Mouse (Mus musculus) ovary, postnatal 10 days (tissue): ENCODE measurements around the gene Ifi47.
"Not testable (repeated sequence)": the region's sequence is repeated elsewhere in the genome, so short reads cannot be mapped to it uniquely, and the experiment has no call there.

Source experiments
- DNase-seq: peaks from one replicate; pipeline ENCODE4 v3.0.0; 2022; ENCODE audit warnings: low spot score

The Ifi47 gene

DNA sequence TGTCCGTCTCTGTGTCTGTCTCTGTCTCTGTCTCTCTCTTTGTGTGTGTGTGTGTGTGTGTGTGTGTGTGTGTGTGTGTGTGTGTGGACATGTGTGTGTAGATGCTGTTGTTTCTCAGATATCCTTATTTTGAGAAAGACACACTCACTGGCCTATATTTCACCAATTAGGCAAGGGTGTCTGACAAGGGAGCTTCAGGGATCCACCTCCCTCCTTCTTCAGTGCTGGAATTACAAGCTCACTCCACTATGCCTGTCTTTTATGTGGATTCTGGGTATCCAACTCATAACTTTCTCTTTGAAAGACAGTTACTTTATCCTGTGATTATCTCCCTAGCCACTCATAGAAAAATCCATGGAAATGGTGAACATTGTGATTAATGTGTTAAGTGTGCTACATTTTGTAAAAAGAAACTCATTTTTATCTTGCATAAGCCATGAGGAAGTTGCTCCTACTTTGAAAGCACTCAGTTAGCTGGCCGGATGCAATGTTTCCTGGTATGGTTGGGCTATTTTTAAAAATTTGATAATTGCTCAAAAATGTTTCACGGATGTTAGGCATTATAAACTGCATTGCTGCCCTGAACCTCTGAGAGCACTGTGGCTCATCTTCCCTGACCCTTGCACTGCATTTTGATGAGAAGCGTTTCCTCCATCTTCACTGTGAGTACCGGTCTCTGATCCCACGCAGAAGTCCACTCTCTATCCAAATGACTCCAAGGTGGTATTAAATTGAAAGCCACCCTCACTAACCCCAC lies at the start of gene Ifi47:
Ifi47 (plus strand) TSS at position 587 of the 757 bp plus-strand sequence.
- DNase-seq, result not testable (repeated sequence)

DNA sequence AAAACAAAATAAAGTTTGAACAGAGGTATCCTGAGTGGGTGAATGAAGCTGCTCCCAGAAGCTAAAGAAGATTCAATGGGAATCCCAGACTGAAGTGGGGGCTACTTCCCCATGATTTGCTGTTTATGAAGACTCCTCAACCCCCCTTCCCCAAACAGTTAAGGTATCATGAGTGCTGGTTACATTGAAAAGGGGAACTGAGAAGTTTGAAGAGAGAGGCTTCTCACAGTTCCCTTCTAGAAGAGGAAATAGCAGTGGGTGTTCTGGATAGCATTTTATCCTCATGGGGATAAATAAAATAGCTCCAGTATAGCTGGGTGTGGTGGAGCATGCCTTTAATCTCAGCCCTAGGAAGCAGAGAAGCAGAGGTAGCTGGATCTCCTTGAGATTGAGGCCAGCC lies 26.3 kb upstream of the Ifi47 start:
- not testable (repeated sequence) for DNase-seq

DNA sequence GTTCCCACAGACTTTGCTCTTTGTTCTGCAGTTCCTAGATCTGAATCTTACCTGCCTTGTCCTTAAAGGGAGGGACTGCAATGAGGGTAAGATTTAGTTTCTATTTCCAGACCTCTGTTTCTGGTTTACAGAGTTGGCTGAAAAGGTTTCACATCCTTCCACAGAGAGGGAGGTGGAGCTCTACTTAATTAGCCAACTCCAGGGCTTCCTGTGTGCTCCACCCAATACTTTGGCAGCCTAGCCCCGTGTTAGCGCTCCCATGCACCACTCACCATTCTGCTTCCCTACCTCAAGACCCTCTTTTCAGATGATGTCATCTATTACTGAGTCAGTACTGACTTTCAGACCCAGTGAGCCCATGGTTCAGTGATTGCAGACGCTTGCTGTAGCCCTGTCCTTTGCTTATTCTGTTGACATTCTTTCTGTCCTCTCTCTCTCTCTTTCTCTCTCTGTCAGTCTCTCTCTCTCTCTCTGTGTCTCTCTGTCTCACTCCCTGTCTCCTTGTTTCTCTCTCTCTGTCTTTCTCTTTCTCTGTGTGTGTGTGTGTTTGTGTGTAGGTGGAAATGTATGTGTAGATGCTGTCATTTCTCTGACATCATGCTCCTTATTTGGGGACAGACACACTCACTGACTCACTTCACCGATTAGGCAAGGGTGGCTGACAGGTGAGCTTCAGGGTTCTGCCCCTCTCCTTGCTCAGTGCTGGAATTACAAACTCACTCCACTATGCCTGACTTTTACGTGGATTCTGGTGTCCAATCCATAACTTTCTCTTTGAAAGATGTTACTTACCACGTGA lies 25.1 kb upstream of the Ifi47 start, which contains the start of gene 9930111J21Rik2:
9930111J21Rik2 (minus strand) TSS at position 150 of the 799 bp plus-strand sequence.
- DNase-seq, result not testable (repeated sequence)

DNA sequence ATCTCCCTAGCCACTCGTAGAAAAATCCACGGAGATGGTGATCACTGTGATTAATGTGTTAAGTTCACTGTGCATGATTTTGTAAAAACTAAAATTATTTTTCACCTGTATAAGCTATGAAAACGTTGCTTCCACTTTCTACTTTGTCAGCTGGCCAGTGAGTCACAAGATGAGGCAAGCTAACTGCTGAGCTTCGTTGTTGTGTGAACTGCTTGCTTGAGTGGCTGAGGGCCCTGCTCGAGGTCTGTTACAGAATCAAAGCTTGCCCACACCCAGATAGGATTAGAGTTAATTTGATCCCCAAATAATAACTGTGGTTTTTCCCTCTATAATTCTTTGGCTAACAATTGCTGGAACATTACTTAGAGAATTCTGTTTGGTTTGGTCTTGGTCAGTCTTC lies 24.5 kb upstream of the Ifi47 start:
- DNase-seq, result not testable (repeated sequence)

DNA sequence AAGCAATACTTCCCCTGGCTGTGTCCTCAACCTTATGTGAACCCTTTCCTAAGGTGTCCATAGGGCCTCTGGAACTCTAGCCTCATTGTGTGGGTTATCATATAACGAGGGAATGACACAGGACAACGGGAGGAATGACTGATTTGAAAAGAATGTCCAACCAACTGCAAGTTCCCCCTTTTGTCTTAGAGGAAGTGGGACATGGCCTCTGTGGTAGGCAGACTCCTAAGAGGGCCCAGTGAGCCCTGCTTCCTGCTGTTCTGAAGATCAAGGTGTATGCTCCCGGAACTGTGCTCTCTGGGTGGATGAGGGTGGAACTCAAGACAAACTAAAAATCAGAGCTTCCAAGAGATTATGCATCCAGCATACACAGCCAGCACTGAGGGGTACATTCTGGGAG lies 16.3 kb upstream of the Ifi47 start:
- DNase-seq, result not testable (repeated sequence)

DNA sequence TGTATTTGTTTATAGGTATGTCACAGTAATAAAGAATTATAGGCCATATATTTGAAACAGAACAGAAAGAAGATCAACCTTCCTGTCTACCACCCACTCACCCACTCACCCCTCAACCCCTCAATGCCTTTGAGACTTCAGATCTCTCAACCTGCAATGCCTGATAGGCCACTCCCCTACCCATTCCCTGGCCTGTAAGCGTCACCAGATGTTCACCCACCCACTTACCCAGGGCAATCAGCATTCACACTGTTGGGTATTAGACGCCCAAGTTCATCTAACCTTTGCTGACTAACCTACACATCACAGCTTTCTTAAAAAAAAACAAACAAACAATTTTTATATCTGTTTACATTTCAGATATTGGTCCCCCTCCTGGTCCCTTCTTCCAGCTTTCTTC lies 14.5 kb upstream of the Ifi47 start:
- DNase-seq, result not testable (repeated sequence)

DNA sequence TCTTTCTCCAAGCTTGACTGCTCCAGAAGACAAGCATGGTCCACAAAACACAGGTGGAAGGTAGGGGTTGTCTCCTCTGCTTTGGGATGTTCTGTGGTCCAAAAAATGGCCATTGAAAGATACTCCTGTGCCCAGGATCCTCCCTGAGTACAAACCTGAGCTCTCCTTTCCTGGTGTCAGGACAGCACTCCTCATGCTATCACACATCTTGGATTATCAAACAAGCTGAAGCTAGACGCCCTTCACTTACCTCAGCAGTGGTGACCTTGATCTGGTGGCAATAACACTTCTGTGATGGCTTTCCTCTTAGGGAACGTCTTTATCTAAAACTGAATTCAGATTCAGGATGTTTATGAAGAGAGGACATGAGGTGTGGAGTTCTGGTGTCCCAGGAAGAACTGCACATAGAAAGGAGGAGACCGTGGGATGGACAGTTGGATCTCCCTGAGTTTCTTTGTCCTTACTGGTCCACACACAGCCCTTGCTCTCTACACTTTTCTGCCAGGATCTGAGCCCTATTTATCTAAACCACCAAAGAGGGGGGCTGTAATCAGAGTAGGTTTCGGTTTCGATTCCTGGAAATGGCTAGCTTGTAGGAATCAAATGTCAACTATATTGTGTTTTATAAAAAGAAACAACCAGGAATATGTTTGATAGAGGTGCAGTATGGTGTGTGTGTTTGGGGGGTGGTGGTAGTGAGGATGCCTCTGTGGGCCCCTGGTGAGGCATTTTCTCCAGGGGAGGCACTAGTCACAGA lies 12.5 kb upstream of the Ifi47 start, which contains the start of gene Tgtp2:
Tgtp2 (minus strand) TSS at position 494 of the 757 bp plus-strand sequence.
- DNase-seq, result not testable (repeated sequence)

DNA sequence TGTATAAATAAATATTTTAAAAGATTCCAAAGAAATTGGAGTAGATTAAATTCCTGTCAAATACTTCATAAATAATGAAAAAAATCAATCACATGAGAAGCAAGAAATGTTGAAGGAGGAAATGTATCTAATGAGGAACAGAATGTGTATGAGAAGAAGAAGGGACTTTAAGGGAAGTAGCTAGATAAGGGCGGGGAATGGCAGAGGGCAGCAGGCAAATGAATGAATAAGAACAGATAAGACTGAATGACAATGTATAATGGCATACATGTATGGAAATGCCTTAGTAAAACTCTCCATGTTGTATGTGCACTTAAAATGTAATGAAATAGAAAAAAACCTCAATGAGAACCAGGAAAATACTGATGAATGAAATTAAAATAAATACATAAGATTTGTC lies 8.0 kb upstream of the Ifi47 start:
- DNase-seq, result no peak

DNA sequence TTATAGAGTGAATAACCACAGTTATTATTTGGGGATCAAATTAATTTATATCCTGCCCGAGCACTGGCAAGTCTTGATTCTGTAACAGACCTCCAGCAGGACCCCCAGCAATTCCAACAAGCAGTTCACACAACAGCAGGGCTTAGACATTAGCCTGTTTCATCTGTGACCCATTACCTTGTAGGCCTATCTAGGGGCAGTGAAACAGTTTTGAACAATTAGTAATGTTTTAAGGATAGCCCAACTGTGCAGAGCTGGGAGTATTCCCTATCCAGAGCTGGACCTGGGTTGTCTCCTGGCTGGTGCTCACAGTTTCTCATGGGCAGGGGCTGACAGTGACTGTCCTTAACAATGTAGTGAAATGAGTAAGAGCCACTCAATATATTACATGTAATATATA lies 625 bp downstream of the Ifi47 start:
- no peak for DNase-seq

DNA sequence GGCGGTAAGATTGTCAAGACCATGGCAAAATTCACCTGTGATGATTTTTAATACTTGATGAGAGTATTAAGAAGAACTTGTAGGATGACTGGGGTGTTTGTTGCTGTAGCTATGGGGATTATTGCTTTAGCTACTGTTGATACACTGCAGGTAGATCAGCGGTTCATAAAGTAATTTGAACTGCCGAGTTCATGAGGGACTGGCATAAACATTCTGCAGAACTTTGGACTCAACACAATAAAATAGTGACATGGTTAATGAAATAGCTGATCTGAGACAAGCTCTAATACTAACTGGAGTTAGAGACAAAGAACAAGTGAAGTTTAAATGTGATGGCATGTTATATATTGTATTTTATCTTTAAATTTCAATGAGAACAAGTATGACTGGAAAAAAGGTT lies 2.3 kb downstream of the Ifi47 start:
- DNase-seq, result no peak

DNA sequence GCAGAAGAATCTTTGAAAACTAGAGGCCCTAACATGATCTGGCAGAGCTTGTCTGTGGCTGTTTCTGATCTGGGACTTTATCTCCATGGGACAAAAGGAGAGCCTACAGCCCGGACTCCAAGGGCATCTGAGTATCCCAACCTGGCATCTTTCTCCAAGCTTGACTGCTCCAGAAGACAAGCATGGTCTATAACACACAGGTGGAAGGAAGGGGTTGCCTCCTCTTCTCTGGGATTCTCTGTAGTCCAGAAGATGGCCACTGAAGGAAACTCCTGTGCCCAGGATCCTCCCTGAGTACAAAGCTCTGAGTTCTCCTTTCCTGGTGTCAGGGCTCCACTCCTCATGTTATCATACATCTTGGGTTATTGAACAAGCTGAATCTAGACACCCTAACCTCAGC lies 4.2 kb downstream of the Ifi47 start:
- DNase-seq, result no peak

DNA sequence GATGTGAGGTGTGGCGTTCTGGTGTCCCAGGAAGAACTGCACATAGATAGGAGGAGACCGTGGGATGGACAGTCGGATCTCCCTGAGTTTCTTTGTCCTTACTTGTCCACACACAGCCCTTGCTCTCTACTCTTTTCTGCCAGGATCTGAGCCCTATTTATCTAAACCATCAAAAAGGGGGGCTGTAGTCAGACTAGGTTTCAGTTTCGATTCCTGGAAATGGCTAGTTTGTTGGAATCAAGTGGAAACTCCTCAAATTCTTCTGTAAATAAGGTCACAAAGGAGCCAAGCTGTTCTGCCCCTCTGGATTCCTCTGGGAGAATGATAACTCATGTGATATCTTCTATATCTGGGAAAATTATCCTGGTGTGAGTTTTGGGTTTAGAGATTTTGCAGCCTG lies 5.0 kb downstream of the Ifi47 start:
- no peak for DNase-seq

DNA sequence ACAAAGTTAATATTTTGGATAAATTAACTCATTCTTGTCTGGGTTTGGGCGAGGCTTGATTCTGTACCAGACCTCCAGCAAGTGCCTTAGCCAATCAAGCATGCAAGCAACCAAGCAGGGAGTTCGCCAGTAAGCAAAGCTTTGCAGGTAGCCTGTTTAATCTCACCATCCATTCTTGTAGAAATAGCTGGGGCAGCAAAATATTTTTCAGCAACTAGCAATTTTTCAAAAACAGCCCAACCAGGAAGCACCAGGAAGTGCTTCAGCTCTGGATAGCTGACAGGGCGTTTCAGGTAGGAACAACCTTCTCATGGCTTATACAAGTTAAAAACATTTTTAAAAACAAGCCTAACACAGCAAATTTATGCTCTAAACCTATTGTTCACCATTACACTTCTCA lies 5.5 kb downstream of the Ifi47 start:
- no peak for DNase-seq

DNA sequence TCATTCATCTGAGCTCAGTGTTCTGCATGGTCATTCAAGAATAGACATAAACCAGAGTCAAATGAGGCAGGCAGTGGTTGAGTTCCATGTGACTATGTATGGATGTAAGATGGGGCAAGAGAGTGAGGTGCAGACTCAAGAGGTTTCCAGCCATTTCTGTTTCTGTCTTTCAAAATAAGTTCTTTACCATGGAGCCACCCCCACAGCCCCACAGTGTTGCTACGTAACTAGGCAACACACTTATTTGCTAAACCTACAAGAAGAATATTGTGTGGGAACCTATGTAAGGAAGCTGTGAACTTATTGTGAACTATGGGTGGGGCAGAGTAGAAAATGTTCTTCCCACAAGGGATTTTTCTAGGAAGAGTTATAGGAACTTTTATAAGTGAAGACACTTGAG lies 6.8 kb downstream of the Ifi47 start:
- no peak for DNase-seq

DNA sequence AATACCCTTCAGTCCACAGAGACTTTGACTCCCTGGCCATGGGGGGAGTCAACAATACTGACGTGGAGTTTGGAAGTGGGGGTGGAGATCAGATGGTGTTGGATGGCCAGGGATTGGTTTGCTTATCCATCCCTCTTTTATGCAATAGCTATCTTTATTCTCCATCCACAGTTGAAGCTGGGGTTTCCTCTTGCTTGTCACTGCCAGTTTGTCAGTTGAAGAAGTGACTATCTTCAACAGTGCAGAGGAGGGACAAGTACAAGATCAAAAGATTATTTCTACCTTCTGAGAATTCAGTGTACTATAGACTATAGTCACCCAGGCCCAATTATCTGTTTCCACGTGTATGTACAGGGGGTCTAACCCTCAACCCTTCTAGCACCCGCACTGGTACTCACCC lies 7.4 kb downstream of the Ifi47 start:
- DNase-seq, result no peak

DNA sequence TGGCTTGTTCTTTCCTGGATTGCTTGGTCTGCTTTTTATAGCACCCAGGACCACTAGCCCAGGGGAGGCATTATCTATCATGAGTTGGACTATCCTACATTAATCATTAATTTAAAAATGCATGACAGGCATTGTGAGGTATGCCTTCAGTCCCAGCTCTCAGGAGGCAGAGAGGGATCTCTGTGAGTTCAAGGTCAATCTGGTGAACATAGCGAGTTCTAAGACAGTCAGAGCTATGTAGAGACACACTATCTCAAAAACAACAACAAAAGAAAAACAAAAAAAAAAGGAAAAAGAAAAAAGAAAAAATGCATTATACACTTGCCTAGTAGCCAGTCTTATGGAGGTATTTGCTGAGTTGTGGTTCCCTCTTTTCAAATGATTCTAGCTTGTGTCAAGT lies 8.0 kb downstream of the Ifi47 start:
- DNase-seq, result no peak

DNA sequence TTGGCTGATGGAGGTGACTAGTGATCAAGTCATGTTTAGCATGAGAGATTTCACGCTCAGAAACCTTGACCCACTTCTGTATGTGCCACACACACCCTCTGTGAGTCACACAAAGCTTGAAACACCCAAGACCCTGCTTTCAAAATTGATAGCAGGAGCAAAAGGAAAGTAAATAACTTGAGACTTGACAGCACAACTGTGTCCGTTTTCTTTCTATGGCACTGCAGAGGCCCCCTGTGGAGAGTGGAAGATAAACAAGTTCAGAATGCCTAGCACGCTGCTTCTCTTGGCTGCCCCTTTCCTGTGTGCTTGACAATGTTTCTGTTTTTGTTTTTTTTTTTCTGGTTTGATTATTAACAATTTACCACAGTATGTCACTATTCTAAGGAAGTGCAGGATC lies 8.5 kb downstream of the Ifi47 start:
- DNase-seq, result no peak

DNA sequence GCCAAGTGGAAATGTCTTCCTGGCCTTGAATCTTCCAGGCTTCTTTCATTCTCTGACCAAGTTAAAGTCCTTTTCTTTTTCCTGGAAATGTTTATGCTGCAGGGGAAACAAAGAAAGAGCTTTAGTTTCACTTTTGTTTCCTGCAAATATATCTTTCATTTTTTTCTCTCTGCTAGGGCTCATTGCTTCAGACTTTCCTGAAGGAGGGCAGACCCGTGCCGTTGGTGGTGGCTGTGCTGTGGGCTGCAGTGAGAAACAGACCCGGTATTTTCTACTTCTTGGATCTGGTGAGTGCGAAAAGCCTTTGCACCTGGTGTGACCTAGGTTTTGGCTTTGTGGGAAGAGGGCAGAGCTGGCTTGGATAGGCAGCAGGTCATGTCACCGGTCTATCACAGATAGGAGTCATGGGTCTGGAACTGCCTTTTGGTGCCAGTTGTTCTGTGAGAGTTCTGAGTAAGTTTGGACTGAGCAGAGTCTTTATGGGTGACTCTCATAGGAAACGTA lies 10.5 kb downstream of the Ifi47 start:
- no peak for DNase-seq

DNA sequence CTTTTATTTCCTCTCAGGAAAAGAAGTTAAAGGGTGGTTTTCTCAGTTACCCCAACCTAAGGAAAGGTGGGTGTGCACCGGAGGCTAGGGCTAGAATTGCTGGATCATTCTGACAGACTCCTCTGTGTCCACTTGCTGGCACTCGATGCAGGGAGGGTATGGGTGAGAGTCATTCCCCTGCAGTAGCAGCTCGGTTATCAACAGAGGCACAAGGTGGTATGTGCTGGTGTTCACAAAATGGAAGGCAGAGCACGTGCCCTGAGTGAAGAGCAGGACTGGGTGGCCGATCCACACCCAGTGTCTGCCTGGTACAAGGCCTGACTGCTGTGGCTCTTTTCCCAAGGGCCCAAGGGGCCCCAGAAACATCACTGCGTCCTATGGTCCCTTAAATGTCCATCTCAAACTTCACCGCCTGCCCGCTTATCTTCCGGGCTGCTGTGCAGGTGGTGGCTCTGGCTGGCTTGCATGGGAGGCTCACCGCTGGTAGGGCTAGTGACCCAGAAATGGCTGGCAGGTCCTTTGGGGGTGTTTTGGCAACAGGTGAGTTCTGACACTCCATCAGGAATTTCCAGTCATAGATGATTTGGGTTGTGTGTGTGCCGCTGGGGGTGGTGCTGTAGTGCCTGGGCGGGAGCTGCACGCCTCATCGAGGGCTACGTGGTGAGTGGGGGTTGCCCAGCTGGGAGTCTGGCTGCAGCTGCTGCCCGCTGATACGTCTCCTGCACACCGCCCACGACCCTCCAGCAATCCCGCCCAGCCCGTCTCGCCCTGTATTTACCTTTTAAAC lies 11.6 kb downstream of the Ifi47 start:
- no peak for DNase-seq

DNA sequence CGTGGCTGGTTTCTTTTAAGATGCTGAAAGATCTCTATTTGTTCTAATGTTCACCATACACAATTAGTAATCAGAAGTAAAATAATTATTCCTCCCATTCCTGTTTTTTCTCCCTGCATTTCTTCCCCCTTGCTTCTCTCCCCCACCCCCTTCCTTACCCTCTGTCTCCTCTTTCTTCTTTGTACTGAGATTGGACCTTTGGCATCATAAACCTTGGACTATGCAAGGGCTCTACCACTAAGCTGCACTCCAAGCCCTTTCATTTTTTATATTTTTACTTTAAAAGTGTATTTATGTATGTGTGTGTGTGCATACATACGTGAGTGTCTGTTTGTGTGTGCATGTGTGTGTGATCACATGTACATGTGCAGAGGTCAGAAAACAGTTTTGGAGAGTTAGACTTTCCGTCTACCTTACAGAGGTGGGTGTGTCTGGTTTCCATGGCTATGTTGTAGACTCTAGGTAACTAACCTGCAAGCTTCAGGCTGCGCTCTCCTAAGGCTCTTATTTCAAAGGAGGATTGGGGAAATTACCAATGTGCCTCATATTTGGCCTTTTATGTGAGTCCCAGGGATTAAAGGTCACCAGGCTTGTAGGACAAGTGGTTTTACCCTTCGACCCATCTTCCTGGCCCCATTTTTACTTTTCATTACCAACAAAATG lies 12.7 kb downstream of the Ifi47 start:
- DNase-seq, result no peak
